ENCODE assay signal across 8 mouse cellular contexts in genomic region chr17:12810103-12810972, GRCm38 (mm10). TPM values are rescaled to one million over a fixed set of nuclear protein-coding genes. Genes with fewer than 3 reads are reported as not detected.
A peak's percentile ranks its signal among the peaks of the same experiment; 100 is the strongest.
DNase-seq lines count a peak whose midpoint lies in the region; ATAC-seq and TF ChIP-seq lines count a peak whose summit lies in the region.

No protein-coding gene starts in this region.

- H3K4me2 ChIP-seq in hindbrain, embryonic 13.5 days, result no peak overlapping the region
- no peak overlapping the region for H3K4me2 ChIP-seq in lung, postnatal 0 days (replicated peaks; ENCODE audit: low read depth, low read length)

- no peak for DNase-seq in Patski (ENCODE audit: low read depth, low spot score)
- peak; percentile 89 for DNase-seq in cerebellum, adult 9-10 months
- peak; percentile 26 to 86 for DNase-seq in frontal cortex, adult 2 months (ENCODE audit: extremely low spot score in 1 of 2, low spot score in 1 of 2)
- DNase-seq in layer of hippocampus, postnatal 10 days (ENCODE audit: low spot score in 2 of 2), result peak; percentile 58 to 69
- DNase-seq in lung, postnatal 0 days (ENCODE audit: low spot score), result peak; percentile 93
- DNase-seq in retina, embryonic 14.5 days (ENCODE audit: low spot score), result peak; percentile 92
- peak; percentile 51 to 67 for DNase-seq in thymus, postnatal 36 days

- 24% methylated on average over 14 of the region's 14 CpGs for WGBS in hindbrain, embryonic 13.5 days
- 19% methylated on average over 14 of the region's 14 CpGs for WGBS in lung, postnatal 0 days

- CTCF ChIA-PET in Patski (lab: Charles Lee), result interaction anchor here (0.6 to 1.6 kb wide), 8 partner anchors 12 to 150 kb away, joined by 3 to 5 read pairs (median 3); no protein-coding TSS in a partner anchor

- peak overlapping the region; percentile 15 for H3K27ac ChIP-seq in hindbrain, embryonic 13.5 days
- H3K27ac ChIP-seq in lung, postnatal 0 days (ENCODE audit: low read length), result 0 out of 2 replicates have a peak overlapping the region, but pooled peaks have one; percentile 1

- no peak overlapping the region for H3K4me3 ChIP-seq in hindbrain, embryonic 13.5 days
- no peak overlapping the region for H3K4me3 ChIP-seq in lung, postnatal 0 days (ENCODE audit: low read depth, low read length)

- TF ChIP-seq EP300 in lung, postnatal 0 days (IDR thresholded peaks at IDR 0.05), result peak; percentile 60; the same call in 1 of the 2 replicates

- H3K27me3 ChIP-seq in Patski, result no peaks in the 10 kb centered on the region
- H3K27me3 ChIP-seq in hindbrain, embryonic 13.5 days, result no peaks in the 10 kb centered on the region
- H3K27me3 ChIP-seq in lung, postnatal 0 days (replicated peaks; ENCODE audit: insufficient read depth, low read length), result no peaks in the 10 kb centered on the region

- in situ Hi-C loops in Patski (cut with MboI; ENCODE audit: low pct_unique_long_range_greater_than_20kb), result loop anchor here (5.0 to 10.0 kb wide), 2 partner anchors 273 to 396 kb away; no protein-coding TSS in a partner anchor

- H3K9ac ChIP-seq in hindbrain, embryonic 13.5 days, result no peak overlapping the region
- no peak overlapping the region for H3K9ac ChIP-seq in lung, postnatal 0 days (replicated peaks; ENCODE audit: low read depth)

- POLR2A ChIA-PET in Patski (lab: Charles Lee), result interaction anchor here (0.7 kb wide), 1 partner anchor 240 kb away, joined by 4 read pairs; no protein-coding TSS in a partner anchor

- H3K4me1 ChIP-seq in hindbrain, embryonic 13.5 days (replicated peaks), result peaks cover 4% of the 10 kb centered on the region
- peaks cover 5% of the 10 kb centered on the region; the same call in 1 of the 2 replicates for H3K4me1 ChIP-seq in lung, postnatal 0 days (ENCODE audit: insufficient read depth, low read depth, low read length)

- no peaks in the 10 kb centered on the region for H3K36me3 ChIP-seq in hindbrain, embryonic 13.5 days
- 0 out of 2 replicates have a peak, but pooled peaks cover 3% of the 10 kb centered on the region for H3K36me3 ChIP-seq in lung, postnatal 0 days (ENCODE audit: insufficient read depth, low read length)

- H3K9me3 ChIP-seq in hindbrain, embryonic 13.5 days, result no peaks in the 10 kb centered on the region
- no peaks in the 10 kb centered on the region for H3K9me3 ChIP-seq in lung, postnatal 0 days (ENCODE audit: low read length)

- peak; percentile 82 for ATAC-seq in Patski
- ATAC-seq in hindbrain, embryonic 13.5 days (ENCODE audit: low FRiP score), result peak; percentile 89
- peak; percentile 85 for ATAC-seq in lung, postnatal 0 days

- peak; percentile 93 for TF ChIP-seq CTCF in Patski (IDR thresholded peaks at IDR 0.05)
- peak; percentile 95 for TF ChIP-seq CTCF in lung, postnatal 0 days (IDR thresholded peaks at IDR 0.05)

RNA-seq across cellular contexts. Expression of gene Igf2r, which starts 40.9 kb away (rescaled TPM):
- polyA plus RNA-seq in Patski (2021), result 70.4 TPM
- polyA plus RNA-seq in frontal cortex, adult 2 months (2012; rRNA removed), result 12.7 and 14.8 TPM in 2 replicates
- polyA plus RNA-seq in hindbrain, embryonic 13.5 days (2015; fragmentation: Nextera tagmentation; extraction: Ambion mirVana), result 12.3 and 12.5 TPM in 2 replicates
- 10 to 100 TPM; 25.5 to 27.7 TPM for total RNA-seq in layer of hippocampus, postnatal 10 days (2021)
- polyA plus RNA-seq in lung, postnatal 0 days (2015; fragmentation: Nextera tagmentation; extraction: Ambion mirVana), result 26.7 and 27.9 TPM in 2 replicates

RNA-seq across cellular contexts. Expression of gene Mas1, which starts 57.6 kb away (rescaled TPM):
- not detected for polyA plus RNA-seq in Patski (2021)
- 25.8 and 34.8 TPM in 2 replicates for polyA plus RNA-seq in frontal cortex, adult 2 months (2012; rRNA removed)
- polyA plus RNA-seq in hindbrain, embryonic 13.5 days (2015; fragmentation: Nextera tagmentation; extraction: Ambion mirVana), result 0.17 and 0.32 TPM in 2 replicates
- 10 to 100 TPM; 31.6 to 34.5 TPM for total RNA-seq in layer of hippocampus, postnatal 10 days (2021)
- 0.14 and 0.54 TPM in 2 replicates for polyA plus RNA-seq in lung, postnatal 0 days (2015; fragmentation: Nextera tagmentation; extraction: Ambion mirVana)

Comparison
In these comparisons a context has a peak if more than half of its experiments do, and no peak if none do; other contexts are left out.
1. RNA of gene Mas1, which starts 57.6 kb away (polyA plus RNA-seq): 25.8 to 34.8 TPM in frontal cortex, adult 2 months; 0.17 to 0.32 TPM in hindbrain, embryonic 13.5 days, 0.14 to 0.54 TPM in lung, postnatal 0 days and not detected in Patski (single experiment); every median in the first group is over 10 times any median in the second.
2. Peak in every context shown above with its lines, with median percentiles within 50 percentile points of each other: ATAC-seq.